Mouse (Mus musculus): ENCODE data around the gene Abcg2.
"Not testable (repeated sequence)": the region's sequence is repeated elsewhere in the genome, so short reads cannot be mapped to it uniquely, and the experiment has no call there.

Gene Abcg2

DNA sequence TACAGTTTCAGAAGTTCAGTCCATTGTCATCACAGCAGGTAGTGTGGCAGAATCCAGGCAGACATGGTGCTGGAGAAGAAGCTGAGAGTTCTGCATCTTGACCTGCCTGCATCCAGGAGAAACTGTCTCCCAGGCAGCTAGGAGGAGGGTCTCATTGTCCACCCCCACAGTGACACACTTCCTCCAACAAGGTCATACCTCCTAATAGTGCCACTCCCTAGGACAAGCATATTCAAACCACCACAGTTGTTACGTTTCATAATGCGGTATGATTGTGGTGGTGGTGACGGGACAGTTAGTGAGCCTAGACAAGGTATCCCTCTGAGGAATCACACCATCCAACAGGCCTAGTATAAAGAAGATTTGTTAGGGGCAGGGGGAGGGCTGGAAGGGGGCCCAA, at the start of gene Abcg2:
Gene Abcg2 (plus strand): TSS at position 301 of the 400 bp plus-strand sequence.
- DNase-seq (ENCODE audit: low spot score) = not testable (repeated sequence)

DNA sequence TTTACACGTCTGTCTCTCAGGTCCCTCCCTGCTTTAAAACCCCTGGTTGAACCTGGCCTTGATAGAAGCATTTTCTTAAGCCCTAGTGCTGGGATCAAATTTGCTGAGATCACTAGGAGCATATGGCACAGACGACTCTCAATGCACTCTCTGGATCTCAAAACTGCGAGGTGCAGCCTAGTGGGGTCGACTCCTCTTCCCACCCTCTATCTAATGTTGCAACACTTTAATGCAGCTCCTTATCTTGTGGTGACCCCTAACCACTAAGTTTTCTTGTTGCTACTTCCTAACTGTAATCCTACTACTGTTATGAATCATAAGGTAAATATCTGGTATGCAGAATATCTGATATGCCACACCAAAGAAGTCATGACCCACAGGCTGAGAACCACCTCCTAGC, 44.1 kb upstream of the Abcg2 start:
- not testable (repeated sequence) for DNase-seq (ENCODE audit: low spot score)

DNA sequence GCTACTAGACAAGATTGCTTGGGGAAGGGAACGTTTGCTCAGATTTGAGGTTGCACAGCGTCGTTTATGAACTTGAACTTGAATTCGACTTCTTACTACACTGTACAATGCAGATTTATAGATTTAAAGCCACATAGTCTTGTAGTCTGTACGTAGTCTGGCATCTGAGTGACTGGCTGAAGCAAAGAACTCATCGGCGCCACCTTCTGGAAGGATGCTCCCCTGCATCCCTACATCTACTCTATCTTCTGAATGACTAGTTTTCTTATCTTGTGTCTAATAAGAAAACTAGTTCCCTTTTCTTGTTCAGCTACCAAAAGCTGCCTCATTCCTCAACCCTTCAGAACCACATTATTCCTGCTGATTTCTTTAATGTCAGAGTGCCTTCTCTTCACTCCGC, 41.5 kb upstream of the Abcg2 start:
- peak; percentile 46 for DNase-seq (ENCODE audit: low spot score)

DNA sequence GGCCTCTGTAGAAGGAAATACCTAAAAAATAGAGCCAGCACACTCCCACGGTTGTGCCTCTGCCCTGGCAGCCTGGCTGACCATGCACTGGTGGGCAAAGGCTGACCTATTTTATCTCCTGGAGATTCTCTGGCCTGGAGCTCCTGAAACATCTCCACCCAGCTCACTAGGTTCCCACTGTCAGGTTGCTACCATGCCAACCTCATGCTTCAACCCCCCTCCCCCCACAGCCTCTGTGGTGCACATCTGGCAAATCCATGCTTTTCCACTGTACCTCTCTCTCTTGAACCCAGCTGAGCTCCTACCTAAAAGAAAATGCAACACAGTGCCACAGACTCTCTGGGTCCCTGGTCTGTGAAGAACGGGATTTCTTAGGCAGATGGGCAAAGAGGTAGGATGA, 39.4 kb upstream of the Abcg2 start:
- not testable (repeated sequence) for DNase-seq (ENCODE audit: low spot score)

DNA sequence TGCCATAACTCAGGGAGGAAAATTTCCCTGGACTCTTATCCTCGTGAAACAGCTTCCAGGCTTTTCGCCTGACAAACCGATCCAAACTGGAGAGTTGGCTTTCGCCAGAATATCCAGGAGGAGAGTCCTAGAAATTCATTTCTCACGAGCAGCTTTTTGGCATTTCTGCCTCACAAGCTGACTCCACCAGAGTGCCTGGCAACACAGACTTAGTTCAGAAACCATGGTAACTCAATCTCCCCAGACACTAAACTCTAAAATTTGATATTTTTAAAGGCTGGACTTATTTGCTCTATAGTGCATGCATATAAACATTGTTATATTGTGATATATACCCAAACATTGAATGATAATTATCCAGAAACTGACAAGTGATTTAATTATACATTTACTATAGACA, 38.3 kb upstream of the Abcg2 start:
- not testable (repeated sequence) for DNase-seq (ENCODE audit: low spot score)

DNA sequence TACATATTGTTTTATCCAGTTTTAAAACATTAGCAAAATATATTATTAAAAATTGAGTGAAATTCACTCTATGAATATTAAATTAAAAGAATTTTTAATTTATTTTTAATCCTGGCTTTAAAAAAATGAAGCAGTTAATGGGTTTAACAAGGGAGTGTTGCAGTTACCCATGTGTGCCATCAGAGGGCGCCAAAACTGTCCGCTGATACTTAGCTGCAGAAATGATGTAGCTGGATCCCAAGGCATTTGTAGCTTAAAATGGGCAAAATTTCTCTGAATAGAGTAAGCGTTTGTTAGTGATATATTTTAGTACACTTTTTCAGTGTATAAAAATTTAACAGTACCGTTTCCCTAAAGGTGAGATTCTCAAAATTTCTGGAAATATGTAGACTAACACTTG, 37.5 kb upstream of the Abcg2 start:
- DNase-seq (ENCODE audit: low spot score) = peak; percentile 54

DNA sequence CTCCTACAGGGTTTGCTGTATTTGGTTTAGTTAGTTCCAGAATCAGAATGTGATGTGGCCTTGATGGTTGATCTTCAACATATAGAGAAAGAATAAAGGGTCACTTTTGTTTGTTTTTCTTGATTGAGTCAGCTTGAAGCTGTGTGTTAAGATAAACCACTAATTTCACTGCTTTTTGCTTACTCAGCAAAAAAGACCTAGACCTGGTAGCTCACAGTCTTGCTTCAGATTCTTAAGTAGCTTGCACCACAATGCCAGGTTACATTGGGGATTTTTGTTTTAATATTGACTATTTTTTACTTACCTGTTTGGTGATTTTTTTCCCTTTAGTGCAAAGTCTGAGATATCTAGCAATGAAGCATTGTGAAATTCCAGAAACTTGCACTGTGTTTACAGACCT, 30.5 kb upstream of the Abcg2 start:
- DNase-seq (ENCODE audit: low spot score) = not testable (repeated sequence)

DNA sequence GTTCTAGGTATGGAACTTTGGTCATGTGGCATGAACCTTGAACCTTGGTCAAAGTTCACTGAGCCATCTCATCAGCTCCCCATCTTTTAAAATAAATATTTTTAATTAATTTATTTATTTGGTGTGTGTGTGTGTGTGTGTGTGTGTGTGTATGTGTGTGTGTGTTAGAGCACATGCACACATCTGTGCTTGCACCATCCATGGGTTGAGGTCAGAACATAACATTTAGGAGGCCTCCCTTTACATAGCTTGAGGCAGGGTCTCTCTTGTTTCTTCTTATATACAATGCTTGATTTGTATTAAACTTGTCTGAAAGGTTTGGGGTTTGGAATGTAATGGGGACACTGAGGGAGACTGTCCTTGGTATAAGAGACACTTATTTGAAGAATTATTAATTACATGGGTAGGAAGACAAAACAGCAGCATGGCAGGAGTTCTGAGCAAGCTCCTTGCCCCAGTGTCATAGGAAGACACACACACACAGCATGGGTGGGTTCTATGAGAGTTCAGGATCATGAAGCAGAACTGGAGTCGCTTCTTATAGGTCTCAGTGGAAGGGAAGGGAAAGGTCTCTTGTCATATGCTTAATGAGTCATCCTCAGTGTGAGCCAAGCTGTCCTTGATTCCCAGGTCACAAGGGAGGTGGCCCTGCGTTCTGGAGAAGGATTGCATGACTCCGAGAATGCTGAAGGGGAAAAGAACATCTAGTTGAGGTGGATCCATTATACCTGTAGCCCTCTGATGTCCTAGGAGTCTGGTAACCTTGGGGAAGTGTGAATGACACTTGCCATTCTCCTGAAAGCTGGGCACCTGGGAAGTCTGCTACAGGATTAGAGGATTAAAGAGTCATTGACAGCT, 9.9 kb downstream of the Abcg2 start:
- not testable (repeated sequence) for DNase-seq (ENCODE audit: low spot score)

DNA sequence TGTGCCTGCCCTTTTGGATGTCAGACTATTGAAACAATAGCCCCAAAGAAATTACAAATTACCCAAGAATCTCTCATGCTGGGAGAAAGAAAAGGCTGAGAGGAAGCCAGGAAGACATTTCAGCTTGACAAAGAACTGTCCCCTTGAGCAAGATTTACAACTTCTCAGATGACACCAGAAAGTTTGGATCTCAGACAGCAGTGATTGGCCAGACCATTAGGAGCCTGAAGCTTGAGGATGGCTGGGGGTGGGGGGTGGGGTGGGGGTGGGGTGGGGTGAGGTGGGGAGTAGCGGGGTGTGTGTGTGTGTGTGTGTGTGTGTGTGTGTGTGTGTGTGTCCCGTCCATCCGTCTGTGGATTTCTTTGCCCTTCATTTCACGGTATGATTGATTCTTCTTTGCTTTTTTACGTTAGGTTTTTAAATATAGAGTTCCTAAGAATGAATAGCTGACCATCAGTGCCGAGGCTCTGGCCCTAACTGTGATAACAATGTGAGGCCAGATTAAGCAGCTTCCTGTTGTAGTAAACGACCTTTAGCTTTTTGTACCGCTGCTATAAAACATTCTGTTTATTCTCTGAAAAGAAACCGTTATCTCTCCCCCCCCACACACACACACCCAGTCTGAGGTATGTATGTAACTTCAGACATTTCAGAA, 11.4 kb downstream of the Abcg2 start:
- not testable (repeated sequence) for DNase-seq (ENCODE audit: low spot score)

DNA sequence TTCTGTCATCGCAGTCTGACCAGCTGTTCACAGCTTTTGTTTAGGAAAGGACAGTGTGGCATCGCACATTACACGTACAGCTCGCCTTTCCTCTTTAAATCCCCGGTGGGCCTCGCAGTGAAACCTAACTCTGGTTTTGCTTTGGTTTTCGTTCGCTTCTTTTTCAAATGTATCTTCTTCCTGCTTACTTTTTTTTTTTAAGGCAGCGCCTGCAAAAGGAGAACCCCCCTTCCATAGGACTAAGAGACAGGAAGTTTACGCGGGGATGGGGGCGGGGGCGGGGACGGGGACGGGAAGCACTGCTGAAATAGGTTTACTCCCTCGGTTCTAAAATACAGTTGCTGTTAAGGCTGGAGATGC, 12.0 kb downstream of the Abcg2 start:
- DNase-seq (ENCODE audit: low spot score) = peak; percentile 12

DNA sequence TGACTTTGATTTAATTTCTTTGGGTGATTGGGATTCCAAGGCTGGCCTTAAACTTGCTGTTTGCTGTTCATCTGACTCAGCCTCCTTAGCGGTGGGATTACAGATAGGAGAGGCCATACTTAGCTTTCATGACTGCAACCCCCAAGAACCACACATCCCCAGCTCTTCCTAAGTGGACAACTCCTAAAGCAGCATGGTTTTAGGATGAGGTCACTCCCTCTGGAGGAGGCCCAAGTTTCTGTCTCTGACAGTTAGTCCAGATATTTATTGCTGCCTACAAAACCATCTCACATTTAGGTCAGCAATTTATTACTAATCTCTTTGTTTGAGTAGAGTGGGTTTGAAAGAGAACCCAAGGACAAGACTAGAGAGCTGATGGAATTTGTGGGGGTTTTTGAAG, 17.8 kb downstream of the Abcg2 start:
- peak; percentile 27 for DNase-seq (ENCODE audit: low spot score)

DNA sequence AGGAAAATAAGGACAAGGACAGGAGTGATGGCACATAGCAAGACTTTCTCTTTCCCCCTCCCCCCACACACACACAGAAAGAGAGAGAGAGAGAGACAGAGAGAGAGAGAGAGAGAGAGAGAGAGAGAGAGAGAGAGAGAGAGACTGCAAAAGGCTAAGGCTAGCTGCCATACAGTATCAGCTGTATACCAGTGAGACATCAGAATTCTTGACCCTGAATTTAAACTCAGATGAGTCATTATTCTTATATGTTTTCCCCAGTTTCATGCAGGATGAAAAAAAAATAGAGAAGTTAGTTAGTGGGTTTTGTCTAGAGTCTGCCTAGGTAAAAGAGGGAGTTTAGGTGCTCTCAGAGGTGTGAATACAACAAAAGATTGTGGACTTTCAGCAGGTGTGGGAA, 18.7 kb downstream of the Abcg2 start:
- DNase-seq (ENCODE audit: low spot score) = not testable (repeated sequence)

DNA sequence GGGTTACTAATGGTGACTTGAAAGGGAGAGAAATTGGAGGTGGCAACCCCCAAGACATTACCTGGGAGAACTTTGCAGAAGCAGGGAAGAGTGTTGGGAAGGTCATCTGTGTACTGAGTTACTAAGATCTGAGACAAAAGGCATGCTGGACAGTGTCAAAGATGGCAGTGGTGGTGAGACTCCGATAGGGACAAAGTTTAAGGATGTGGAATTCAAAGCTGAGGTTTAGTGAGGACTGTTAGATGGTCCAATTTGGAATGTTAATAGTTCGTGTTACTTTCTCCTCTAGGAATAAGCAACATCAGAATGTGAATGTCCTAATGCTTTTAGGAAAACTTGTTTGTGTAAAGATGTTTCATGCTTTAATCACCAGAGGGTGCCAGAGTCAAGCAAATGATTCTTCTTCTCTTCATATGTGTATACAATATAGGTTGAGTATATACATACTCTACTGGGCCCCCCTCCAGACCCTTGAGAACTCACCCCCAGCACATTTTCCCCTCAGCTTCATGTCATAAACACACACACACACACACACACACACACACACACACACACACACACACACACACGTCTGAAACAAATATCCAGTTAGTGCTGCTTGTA, 19.3 kb downstream of the Abcg2 start:
- DNase-seq (ENCODE audit: low spot score) = peak; percentile 10

DNA sequence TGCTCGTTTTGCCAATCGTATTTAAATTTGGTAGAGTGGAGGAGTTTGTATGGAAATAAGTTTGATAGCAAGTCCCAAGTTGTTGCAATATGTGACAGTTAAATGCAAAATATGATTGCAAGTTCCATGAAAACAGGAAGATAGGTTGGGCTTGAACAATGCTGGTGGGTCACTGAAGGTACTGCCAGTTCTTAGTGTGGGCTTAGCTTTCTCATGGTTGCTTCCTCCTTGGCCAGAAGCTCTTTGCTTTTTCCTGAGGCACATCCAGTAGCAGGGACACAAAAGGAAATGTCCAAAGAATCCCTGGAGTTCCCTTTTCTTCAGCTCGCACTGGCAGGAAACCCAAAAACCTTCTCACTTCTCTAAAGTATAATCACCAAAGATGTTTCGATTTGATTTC, 22.3 kb downstream of the Abcg2 start:
- DNase-seq (ENCODE audit: low spot score) = no peak

DNA sequence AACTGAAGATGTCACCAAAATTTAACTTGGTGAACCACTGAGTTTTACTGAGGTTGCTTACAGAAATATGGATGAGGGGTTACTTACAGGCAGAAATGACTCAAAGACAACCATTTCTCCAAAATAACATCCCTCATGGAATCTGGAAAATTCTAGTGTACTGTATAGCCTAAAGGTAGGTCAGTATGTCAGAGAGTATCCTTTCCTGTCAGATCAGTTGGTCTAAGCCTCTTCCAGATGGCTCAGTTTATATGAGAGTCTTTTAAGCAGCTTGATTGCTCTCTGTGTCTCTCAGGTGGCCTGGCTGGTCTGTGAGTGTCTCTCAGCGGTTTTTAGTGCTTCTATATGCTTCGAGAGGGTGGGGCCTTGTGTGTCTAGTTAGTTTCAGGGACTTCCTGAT, 24.1 kb downstream of the Abcg2 start:
- no peak for DNase-seq (ENCODE audit: low spot score)

DNA sequence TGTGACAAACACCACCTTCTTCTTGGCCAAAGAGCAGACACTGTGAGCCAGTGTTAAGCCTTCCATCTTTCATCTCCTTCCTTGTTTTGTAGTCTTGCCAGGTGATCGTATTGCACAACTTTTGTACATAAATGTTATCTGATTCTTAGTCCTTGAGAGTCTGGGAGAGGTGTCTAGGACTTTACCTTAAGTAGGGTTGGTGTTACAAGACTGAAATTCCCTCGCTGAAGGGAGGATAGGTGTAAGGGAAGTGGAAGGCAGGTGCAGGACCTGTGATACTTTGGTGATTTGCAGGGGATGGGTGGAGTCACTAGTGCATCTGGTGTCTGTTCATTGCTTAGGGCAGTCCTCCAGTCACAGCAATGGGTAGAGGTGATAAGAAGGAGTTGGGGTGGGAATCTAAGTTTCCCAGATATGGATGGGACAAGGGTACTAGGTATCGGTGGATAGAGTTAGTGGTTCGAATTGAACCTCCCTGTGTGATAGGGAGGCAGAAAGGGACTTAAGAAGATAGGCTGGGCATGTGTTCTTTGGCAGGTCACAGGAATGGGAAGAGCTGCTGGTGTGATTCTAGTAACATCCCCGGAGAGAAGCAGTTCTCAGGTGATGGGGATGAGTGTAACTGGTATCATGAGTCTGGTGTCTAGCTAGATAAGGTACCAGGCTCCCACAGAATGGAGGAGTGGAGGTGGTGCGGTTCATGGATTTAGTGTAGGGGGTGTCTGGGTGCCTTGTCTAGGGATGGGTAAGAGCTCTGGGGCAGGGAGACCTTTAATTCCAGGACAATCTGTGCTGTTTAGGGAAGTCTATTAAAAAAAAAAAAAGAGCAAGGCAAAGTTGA, 25.8 kb downstream of the Abcg2 start:
- no peak for DNase-seq (ENCODE audit: low spot score)

DNA sequence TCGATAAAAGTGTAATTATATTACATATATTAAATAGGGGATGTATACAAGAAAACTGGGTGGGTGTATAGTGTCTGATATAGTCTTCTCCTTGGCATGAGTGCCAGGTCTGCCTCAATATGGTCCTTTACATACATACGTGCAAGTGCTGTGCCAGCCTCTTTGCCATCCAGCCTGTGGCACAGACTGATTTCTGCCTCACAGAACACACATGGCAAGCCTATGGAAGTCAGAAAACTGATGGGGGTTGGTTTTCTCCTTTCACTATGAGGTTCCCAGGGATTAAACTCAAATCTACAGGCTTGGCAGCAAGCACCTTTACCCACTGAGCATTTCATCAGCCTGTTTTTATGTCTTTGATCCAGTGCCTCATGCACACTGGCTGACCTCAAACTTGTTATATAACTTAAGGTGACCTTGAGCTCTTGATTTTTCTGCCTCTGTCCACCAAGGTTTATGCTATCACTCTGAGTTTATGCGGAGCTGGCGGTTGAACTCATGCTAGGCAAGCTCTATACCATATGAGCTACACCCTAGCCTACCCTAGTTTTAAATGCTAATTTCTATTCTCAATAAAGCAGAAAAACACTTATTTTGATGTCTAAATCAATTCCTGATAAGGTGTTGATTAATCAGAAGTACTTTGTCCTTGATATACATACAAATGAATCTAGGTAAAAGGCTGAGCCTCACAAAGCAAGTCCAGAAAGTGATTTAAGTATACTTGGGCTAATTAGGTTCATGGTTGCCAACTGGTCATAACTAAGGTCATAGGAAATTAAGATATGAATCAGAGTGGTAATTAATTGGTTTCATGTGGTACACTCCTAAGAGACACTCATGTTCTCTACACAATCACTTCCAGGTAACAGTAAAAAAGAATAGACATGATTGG, 26.7 kb downstream of the Abcg2 start:
- DNase-seq (ENCODE audit: low spot score) = no peak

DNA sequence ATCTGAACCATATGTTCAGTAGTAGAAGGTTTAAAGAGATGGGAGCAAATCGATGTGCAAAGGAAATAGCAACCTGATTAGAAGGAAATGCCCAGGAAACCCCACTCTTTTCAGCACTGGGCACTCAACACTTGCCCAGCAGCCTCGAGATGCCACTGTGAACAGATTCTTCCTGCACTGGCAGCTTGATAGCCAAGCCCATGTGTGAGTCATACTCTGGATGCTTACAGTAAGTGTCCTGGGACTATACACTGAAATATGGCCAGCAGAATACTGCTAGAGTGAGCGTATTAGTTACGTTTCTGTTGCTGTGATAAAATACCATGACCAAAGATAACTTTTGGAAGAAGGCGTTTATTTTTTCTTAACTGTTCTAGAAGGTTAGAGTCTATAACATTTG, 39.8 kb downstream of the Abcg2 start:
- no peak for DNase-seq (ENCODE audit: low spot score)

DNA sequence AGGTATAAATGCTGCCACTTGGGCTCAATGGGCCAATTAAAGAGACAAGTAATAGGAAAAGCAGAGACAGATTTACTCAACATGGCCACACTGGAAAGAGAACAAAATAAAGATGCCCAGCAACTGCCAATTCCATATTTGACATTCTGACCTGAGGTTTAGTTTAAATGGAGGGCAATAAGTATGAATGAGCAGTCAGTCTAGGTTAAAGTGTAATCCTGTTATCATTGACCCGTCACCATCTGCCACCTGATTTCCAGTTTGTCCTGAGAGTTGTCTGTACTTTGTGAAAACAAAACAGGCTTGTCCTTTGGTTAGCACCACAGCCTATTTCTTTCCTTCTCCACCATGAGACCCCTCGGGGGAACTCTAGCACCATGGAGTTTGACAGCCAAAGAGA, 44.9 kb downstream of the Abcg2 start:
- DNase-seq (ENCODE audit: low spot score) = no peak

DNA sequence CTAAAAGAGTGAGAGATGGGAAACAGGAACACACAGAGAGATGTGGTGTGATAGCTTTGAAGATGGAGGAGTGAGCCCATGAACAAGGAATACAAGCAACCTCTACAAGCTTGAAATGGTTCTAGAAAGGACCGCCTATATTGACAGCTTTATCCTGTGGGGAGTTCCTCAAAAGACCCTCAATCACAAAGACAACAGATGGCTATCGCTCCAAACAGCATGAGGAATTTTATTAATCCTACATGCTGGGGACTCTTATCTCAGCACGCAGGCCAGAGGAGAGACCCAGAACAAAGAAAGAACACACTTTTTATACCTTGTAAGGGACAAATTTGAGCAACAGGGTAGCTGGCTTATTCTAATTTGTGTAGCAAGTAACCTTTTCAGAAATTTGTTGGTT, 48.1 kb downstream of the Abcg2 start:
- DNase-seq (ENCODE audit: low spot score) = no peak

DNA sequence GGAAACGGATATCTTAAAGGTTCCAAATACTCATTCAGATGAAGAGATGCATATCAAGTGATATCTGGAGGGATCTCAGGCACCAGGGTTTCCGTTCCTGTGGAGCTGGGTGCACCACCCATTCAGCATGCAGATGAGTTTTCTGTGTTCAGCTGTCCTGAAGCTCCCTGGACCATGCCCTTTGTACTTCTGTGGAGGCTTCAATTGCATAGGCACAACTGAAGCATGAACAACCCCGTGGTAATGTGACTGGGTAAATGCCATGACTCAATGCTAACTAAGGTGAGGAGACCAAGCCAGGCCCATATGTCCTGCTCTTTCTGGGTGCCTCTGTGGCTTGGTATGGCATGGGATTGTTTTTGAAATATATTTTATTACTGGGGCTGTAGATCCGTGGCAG, 49.4 kb downstream of the Abcg2 start:
- DNase-seq (ENCODE audit: low spot score) = no peak

Measured in urinary bladder, postnatal 14 days (tissue).